Mouse (Mus musculus): ENCODE measurements around the gene Myo1c.

Gene Myo1c

DNA sequence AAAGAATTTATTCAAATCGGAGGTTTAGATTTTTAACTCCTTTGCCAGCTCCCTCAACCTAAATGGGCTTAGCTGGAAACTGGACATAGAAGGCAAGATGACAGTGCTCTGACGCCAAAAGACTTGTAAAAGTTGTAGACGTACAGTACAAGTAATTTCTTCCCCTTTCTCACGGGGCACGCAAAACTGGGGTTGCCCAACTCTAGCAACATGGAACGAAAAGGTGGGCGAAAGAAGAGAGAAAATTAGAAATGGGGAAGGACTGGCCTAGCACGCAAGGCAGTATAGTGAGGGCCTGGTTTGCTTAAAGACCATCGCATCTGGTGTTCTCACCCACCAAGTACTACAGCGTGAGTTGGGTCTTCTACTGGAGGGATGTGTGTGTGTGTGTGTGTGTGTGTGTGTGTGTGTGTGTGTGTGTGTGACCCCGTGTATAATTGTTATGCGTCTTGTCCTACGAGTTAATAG is 688 bp downstream of the Myo1c start:
- no peak for DNase-seq

DNA sequence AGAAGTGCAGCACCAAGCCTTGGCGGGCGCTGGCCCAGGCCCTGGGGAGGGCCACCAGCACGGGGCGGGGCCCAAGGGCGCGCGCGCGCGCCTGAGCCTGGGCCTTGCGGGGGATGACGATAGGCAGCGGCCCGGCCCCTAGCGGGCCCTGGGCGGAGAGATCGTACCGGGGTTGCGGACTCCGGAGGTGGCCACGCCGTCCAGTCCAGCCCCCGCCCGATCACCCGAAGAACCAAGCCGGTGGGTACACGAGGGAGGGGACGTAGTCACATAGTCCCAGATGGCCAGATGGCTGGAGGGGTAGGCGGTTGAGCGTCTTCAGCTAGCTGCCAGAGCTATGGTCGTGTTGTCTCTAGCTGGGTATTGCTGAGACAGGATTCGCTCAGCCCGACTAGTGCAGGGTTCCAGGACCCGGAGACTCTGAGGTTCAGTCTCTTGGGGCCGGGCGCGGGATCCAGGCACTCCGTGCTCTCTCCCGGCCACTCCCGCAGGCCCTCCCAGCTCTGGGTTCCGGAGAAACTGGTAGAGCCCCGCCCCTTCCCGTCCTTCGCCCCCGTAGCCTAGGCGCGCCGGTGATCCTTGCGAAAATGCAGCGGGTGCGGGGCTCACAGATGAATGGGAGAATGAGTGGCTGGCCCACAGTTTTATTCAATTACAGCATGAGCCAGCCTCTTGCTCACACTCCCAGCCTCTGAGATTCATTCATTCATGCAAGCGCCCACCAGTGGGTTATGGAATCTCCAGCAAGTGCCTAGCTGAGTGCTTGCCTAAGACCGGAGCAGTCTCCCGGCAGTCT is 1.3 kb downstream of the Myo1c start:
- DNase-seq, result peak; percentile 82 to 85

DNA sequence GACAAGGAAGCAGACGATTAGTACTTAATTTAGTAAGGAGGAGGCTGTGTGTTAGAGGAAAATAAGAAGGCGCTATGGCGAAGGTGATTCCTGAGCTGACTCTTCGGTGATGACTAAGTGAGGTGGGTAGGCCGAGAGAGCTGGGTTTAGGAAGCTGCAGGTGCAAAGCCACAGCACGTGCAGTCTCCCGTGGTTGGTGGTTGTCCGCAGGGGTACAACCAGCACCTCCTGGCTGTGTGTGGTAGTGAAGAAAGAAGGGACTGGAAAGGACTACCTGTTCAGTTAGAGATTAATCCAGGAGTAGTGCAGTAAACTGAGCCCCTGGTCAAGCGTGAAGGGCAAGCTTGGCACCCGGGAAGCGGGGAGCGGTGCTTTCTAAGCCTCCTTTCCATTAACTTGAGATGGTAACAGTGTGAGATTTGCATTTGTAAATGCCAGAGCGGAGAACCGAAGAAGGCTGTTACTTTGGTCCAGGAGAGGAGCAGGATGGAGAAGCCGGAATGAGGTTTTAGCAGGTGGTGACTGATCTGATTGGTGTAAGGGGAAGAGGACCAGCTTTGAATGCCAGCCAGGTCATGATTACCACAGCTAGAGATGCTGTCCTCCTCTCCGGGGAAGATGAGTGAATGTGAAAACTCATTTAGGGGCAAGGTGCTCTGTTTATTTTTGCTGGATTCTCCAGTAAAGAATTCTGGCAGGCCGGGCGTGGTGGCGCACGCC is 2.1 kb downstream of the Myo1c start:
- peak; percentile 88 to 92 for DNase-seq

DNA sequence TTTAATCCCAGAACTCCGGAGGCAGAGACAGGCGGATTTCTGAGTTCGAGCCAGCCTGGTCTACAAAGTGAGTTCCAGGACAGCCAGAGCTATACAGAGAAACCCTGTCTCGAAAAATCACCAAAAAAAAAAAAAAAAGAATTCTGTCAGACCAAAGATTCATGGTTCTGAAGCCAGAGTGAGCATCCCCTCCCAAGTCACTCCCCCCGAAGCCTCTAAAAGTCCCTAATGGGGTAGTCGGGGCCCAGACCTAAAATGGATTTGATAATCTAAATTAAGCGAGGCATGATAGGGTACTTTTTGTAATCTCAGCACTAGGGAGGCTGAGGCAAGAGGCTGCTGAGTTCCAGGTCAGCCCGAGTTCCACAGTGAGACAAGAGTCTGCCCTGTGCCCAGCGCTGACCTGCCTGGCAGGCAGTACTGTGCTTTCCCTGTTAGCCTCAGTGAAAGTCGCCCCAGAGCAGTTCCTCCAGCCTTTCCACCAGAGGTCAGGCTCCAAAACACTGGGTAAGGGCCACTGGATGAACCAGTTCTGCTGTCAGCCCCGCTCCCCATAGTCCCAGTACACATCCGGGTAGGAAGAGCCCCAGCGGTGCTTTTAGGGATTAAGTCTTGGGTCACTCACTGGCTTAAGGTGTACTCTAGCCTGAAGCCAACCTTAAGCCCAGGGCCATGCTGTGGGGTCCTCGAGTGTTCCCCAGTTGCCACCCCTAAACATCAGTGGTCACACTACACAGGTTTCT is 2.8 kb downstream of the Myo1c start:
- peak; percentile 61 to 67 for DNase-seq

DNA sequence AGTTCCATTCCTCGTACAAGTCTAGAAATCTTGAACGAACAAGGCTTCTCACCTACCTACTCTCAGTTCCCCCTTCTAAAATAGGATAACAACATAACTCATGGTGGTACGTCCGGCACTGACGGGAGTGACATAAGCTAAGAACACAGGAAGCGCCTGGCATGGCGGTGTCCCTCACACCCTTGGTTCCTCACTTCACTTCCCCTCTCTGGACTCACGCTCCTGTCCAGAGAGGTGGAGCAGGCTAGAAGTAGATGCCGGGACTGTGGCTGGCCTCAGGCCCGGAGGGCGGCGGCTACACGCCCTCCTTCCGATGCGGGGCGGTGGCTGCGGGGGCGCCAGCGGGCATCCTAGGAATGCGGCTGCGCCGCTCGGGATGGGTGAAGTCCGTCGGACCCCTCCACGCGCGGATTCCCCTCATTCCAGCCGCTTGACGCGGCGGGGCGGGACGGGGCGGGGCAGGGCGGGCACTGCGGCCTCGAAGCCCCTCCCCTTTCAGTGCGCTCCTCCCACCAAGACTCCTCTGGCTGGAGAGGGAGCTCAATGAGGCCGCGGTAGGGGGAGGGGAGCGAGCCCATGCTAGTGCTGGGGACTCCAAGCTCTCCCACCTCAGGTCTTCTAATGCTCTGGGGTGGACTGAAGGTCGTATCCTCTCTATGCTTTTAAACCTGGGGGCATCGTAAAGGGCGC is 3.6 kb downstream of the Myo1c start:
- peak; percentile 92 to 95 for DNase-seq

DNA sequence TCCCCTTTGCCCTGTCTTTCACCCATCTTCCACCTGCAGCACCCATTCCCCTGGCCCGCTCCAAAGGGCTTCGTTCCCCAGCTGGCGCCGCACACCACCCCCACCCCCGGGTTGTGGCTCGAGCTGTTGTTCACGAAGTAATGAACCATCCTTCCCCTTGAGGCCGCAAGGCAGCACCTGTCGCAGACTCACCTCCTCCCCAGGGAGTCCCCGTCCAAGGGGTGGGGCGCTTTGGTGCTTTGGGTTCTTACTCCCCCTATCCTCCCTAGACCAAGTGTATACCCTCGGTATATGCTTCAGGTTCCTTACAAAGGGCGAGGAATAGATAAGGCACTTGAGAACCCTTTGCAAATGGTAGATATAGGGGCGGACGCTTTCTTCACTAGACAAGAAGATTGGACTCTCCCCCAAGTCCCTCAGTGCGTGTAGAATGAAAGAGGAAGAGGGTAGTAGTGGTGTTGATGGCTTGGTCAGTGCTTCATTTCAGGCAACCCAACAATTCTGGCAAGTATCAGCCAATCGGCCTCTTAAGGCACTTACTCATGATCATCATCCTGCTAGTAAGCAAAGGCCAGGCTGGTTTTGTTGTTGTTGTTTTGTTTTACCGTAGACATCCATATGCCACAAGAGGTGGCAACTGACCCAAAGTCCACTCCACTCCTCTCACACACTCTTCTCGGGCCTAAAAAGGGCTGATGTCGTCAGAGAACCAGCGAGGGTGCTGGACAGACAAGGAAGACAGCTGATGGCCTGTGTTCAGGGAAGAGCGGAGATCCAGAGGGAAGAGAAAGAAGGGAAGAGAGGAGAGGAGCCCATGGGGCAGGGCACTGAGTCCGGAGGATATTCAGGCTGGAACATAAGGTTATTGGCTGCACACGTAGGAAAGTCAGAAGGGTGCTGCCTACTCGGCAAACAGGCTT is 4.4 kb downstream of the Myo1c start:
- no peak for DNase-seq

DNA sequence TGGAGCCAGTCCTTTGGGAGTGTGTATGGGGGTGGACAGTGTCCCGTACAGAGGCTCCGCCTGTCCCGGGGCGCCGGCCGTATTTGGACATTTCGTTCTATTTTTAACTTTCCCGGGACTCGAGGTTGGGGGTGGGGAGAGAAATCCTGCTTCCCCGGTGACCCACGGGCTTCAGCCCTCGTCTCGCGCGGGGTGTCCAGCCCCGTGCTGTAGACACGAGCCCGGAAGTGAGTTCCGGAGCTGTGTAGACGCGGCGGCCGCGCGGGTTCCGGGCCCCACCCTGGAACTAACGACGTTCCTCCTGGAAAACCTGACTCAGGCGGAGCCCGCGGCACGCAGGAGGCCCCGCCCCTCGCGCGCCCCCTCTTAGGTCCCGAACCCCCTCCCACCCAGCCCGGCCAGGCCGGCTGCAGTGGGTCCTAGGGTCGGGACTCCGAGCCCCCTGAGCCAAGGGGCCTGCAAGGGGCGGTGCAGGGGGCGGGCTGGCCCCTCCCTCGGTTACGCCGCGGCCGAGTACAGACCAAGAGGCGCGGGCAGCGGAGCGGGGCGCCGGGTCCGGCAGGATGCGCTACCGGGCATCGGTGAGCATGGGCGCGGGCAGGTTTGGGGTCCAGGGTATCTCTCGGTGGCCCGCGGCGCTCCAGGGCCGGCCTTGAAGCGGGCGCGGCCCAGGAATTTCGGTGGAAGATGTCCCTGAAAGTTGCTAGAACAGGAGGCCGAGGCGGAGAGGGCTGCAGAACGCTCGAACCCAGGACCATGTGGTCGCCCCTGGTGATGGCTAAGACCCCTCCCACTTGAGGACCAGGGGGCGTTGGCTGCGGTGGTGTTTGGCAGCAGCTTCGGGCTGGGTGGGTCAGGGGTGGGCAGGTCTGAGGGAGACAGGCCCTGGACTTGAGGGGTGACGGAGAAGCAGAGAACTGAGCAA is 5.6 kb downstream of the Myo1c start:
- peak; percentile 79 to 82 for DNase-seq

DNA sequence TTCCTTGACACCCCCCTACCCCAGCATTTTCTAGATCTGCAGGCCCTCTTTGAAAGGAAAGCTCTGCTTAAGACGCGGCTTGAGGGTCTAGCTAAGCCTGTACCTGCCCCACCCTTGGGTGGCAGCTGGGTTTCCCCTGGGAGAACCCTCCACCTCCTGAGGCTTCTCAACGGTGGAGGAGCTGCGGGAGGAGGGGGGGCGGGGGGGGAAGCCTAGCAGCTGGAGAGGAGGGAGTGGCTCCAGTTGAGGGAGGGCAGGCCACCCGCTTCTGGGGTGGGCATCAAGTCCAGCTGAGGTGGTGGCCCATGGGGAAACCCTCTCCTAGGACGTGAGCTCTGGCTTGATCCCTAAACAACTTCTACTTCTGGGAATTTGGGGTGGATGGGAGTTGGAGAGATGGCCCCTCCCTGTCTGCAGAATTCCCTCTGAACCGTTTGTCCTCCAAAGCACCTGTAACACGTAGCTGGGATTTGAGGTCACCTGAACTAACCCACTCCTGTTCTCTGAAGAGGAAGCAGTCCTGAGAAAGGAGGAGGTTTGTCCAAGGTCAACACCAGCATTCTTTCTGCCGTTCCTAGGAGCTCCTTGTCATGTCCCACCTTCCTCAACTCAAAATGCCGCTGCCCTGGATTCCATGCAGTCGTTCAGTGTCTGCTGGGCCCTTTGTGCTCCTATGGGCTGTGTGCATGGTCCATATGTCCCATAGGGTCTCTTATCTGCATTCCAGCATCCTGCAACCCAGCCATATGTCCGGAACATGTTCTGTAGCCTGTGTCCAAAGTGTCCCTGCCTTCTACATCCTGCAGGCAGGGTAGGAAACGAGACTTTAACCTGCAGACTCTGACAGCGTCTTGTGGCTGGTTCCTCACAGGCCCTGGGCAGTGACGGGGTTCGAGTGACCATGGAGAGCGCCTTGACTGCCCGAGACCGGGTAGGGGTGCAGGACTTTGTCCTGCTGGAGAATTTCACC is 6.6 kb downstream of the Myo1c start:
- DNase-seq, result no peak

DNA sequence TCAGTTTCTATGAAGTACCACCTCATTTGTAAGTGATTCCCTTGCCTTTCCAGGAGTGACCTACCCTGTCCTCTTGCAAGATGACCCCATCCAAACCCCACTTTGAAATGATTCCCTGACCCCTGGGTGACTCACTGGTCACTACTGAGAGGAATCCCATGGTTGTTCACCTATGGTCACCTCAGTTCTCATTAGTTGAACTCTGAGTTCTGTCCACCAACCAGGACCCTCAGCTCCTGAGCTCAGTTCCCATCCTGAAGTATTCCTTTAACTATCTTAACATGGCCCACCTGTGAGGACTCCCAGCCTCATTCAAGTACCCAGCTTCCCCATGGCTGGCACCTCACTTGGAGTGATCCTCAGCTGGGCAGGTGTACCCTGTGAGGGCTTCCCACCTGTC is 7.5 kb downstream of the Myo1c start:
- DNase-seq, result no peak

DNA sequence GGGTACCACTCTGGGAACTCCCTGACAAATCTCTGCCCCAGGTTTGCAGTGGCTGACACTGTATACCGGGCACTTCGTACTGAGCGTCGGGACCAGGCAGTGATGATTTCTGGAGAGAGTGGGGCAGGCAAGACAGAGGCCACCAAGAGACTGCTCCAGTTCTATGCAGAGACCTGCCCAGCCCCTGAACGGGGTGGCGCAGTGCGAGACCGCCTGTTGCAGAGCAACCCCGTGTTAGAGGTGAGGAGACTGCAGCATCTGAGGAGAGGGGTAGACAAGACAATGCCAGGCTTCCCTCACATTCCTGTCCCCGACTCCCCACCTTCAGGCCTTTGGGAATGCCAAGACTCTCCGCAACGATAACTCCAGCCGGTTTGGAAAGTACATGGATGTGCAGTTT is 8.0 kb downstream of the Myo1c start:
- no peak for DNase-seq

DNA sequence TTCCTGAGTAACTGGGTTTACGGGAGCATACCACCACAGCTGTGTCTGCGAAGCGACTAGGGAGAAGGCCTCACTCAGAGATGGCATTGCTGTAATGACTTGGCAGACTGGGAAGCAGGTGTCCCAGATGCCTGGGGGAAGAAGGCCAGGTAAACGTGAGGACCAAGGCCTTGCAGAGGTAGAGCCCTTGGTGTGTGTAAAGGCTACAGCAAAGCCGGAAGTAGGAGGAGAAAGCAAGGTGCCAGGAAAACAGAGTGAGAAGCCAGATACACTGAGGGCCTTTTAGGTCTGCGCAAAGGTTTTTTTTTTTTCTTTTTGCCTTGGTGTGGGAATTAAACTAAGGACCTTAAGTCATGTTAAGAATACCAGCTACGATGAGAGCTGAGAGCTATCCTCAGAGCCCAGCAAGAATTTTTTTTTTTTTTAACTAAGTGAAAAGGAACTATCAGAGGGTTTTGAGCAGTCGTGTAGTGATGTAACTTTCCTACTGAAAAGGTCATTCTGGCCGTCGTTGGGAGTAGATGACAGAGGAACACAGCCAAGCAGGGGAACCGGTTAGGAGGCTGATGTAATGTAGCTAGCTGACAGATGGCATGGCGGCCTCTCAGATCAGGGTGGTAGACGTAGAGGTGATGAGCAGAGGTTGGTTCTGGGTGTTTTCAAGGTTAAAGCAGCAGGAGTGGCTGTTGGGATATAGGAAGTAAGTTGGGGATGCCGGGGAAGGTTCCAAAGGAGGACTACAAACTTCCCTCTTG is 8.9 kb downstream of the Myo1c start:
- no peak for DNase-seq

DNA sequence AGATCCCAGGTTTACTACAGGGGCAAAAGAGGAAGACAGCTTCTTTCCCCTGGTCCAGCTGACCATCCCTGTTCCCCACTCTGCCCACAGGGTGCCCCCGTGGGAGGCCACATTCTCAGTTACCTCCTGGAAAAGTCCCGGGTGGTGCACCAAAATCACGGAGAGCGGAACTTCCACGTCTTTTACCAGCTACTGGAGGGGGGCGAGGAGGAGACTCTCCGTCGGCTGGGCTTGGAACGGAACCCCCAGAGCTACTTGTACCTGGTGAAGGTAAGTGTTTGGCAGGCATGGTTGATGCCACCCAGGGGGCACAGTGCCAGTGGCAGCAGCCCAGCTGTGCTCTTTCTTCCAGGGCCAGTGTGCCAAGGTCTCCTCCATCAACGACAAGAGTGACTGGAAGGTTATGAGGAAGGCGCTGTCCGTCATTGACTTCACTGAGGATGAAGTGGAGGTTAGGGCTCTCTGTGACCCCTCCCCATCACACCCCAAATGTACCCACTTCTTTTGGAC is 9.8 kb downstream of the Myo1c start:
- DNase-seq, result no peak

DNA sequence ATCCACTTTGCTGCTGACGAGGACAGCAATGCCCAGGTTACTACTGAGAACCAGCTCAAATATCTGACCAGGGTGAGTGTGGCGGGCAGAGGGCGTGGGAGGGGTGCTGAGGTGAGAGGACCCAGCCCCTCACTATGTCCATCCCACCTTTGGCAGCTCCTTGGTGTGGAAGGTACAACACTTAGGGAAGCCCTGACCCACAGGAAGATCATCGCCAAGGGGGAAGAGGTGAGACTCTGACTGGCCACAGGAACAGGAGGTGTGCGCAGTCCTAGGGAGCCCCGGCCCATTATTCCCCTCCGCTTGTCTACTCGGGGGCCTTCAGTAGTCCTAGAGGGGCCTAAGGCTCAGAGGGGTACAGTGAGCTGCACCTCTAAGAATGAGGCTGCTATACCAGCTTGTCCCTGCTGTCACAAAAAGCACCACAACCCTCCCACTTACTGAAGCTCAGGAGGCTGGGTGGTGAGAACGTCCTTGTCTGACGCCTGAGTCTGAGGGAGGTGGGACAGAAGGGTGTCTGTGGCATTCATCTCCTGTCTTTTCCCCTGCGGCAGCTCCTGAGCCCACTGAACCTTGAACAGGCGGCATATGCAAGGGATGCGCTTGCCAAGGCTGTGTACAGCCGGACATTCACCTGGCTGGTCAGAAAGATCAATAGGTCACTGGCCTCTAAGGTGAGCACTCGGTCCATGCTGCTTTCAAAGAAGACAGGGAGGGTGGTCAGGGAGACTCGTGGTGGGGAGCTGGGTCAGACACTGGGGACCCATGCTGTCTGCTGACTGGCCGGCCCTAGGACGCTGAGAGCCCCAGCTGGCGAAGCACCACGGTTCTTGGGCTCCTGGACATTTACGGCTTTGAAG is 10.9 kb downstream of the Myo1c start:
- no peak for DNase-seq

DNA sequence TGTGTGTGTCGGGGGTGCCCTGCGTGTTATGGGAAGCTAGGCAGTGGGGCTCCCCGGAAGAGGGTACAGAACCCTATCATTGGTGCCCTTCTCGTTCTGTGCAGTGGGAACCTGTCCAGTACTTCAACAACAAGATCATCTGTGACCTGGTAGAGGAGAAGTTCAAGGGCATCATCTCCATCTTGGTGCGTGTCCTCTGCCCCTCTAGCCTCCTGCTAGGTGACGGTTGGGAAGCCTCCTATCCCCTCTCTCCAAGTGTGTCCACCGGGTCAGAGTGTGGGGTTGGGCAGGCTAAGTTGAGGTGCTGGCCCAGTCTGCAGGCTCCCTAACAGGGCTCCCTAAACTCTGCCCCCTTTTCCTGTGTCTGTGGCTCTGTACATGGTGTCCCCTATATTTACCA is 11.8 kb downstream of the Myo1c start:
- no peak for DNase-seq

DNA sequence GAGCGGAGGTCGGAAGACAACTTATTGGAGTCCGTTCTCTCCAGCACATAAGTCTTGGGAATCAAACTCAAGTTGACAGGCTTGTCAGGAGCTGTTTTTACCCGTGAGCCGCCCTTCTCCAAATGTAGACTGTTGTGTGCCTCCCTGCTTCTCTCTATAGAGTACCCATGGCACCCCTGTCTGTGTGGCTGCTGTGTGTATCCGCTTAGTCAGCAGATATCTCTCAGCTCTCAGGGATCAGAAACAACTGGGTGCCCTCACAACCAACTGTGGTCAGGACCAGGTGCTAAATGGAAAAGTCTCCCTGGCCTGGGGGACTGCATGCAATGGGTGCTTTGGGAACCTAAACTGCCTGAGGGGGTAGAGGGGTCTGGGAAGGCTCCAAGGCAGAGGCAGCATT is 16.0 kb downstream of the Myo1c start:
- no peak for DNase-seq

DNA sequence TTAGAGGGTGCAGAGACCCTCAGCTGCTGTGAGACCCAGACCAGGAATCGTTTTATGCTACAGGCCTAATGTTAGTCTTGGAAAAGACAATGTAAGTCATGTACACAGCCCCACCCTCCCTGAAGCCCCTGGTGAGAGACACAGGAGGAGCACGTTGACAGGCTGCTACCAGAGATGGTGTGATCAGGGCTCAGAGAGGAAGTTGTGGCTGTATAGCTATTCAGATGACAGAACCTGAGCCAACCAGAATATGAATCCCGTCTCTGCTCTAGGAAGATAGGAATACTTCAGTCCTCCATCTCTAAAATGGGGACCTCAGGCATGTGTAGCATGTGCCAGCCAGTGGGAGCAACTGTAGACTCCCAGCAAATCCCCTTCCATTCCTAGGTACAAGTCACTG is 18.3 kb downstream of the Myo1c start:
- DNase-seq, result no peak

DNA sequence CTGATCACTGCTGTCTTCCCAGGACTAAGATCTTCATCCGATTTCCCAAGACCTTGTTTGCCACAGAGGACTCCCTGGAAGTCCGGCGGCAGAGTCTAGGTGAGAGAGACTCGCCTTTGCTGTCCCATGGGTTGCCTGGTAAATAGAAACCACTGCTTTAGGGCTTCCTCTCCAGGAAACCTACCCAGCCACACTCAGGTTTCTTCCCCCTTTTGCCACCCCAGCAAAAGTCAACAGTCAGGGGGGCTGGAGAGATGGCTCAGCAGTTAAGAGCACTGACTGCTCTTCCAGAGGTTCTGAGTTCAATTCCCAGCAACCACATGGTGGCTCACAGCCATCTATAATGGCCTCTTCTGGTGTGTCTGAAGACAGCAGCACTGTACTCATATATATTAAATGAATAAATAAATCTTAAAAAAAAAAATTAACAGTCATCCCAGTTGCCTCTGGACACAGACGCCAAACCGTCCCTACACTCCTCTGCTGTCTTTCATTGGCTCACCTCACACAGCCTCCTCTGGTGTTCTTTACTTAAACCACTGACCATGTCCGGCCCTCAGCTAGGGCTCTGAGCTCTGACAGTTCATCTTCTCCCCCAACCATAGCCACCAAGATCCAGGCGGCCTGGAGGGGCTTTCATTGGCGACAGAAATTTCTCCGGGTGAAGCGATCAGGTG is 19.0 kb downstream of the Myo1c start:
- no peak for DNase-seq
